Mouse (Mus musculus): Measurements from ENCODE around the gene Sos1.

- TF ChIP-seq CTCF (IDR thresholded peaks at IDR 0.05; ENCODE audit: insufficient read depth, low read length) (no peak), POLR2A (IDR thresholded peaks at IDR 0.05; ENCODE audit: borderline replicate concordance, extremely low read depth, low read depth, low read length) (no peak)
These were observed 38.6 kb upstream of the Sos1 start for GRCm38 (mm10) chr17:80518811-80519210.
